Mouse (Mus musculus) cerebellum, postnatal 36 days (tissue): ENCODE measurements around the gene Slc25a21.
"Not testable (repeated sequence)": the region's sequence is repeated elsewhere in the genome, so short reads cannot be mapped to it uniquely, and the experiment has no call there.

Source experiments
- DNase-seq, 2 experiments: peaks; one replicate each; pipeline ENCODE4 v3.0.0; 2021 to 2022; ENCODE audit warnings: mixed read lengths in 2 of 2

Slc25a21 gene

DNA sequence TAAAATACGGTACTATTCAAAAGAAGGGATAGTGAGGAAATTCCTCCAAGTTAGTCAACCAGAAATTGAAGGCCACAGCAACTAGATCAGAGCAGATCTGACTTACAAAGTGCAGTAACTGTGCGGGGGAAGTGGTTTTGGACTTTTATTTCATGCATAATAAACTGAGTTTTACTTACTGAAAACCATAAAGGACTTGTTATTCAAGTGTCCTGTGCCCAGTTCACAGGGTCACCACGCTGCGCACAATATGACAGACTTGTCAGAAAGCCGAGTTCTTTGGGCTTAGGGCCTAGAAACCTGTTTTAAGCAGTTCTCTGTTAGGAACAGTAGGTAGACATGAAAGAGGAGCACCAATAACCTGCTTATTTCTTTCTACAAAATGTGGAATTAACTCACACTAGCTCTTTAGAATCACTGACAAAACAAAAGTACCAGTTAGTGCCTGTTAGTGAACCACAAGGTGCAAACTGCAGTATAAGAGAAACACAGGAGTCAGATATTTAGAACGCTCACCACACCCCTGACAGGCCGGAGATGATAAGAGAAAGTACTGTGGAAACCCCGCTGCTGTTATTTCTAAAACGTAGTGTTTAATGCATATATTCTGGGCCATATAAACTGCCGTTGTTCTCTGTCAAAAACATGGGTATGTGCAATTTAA, at the start of gene Slc25a21:
Gene Slc25a21 (minus strand): TSS at position 110 of the 664 bp plus-strand sequence.
- DNase-seq, result no peak

- no peak for DNase-seq
Observed at GRCm38 (mm10) chr12:57243671-57244495, 46.6 kb upstream of the Slc25a21 start.

GRCm38 (mm10) chr12:57233386-57233785, 36.1 kb upstream of the Slc25a21 start:
- DNase-seq, result no peak

GRCm38 (mm10) chr12:57231085-57231875, 34.0 kb upstream of the Slc25a21 start:
- DNase-seq, result peak; percentile 4 to 7

DNA sequence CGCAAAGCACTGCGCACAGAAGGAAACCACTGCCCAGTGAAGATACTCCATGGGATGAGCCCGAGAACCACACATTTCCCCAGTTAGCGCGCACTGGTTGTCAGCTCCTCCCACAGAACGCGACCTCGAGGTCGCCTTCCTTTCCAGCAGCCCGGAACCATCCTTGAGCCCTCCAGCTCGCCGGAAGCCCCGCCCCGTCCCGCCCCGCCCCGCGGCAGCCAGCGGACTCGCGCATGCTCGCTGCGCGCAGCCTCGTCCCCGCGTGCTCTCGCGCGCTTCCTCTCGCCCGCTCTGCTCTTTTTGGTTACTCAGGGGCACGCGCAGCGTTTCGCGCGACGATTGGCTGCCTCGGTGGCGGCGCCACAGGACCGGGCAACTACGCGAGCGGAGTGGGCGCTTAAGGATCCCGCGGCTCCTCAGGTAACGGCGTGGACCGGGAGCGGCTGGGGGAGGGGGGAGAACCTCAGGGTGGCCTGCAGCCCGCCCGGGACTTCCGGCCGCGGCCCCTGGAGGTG, 33.0 kb upstream of the Slc25a21 start, which contains the start of the genes Prps1l3 and Mipol1:
Gene Prps1l3 (plus strand): TSS at position 221 of the 515 bp plus-strand sequence.
Gene Mipol1 (plus strand): TSS at position 236 of the 515 bp plus-strand sequence.
- DNase-seq, result peak; percentile 80 to 84

DNA sequence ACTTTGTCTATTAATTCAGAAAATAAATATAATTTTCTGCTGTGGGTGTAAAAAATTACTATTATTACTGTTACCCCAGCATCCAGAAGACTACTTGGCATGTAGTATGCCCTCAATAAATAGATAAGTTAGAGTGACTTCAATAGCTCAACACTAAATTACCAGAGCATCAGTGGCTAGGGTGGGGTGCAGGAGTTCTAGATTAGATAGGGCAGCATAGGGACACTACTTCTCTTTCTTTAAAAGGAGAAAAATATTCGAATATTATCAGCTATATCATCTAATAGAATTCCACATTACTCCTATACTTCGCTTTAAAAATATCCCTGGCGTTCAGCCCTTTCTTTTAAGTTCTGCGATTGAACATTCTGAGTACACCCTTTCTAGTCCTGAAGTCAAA, 32.4 kb upstream of the Slc25a21 start:
- DNase-seq, result no peak

GRCm38 (mm10) chr12:57227776-57228175, 30.5 kb upstream of the Slc25a21 start:
- no peak for DNase-seq

DNA sequence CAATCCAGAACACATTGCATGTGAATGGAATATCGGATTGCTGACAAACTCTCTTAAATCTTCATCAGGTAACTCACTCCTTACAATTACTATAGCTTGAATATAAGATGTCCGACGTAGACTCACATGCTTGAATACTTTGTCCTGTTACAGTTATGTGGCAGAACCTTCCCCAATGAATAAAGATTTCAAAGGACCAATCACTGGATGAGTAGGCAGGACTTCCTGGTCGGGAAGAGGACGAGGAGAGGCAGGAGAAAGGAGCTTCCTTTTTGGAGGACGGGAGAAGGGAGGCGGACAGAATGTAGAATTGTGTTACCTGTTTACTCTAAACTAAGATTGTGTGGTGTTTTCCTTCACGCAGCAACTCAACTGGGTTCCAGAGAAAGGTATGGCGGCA, 29.1 kb upstream of the Slc25a21 start:
- DNase-seq, result no peak

GRCm38 (mm10) chr12:57212463-57212862, 15.2 kb upstream of the Slc25a21 start:
- not testable (repeated sequence) for DNase-seq

GRCm38 (mm10) chr12:57211353-57212311, 14.4 kb upstream of the Slc25a21 start:
- DNase-seq, result peak; percentile 40 to 51

- no peak for DNase-seq
Observed at GRCm38 (mm10) chr12:57204276-57204851, 7.1 kb upstream of the Slc25a21 start.

DNA sequence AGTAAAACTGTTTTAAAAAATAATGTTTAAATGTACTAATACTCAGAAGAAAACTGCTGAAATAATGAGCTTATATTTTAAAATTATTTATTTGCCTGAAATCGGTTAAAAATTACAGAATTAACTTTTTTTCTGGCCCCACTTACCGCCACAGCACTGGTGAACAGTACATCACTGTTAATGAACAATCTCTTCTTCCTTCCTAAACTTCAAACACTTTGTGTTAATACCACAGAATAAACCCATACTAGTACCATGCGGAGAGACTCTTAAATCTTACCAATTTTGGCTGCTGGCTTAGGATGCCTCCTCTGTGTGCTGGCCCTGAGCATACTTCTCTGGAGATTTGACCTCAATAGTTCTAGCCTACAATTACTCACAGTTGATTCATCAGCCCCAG, 4.6 kb upstream of the Slc25a21 start:
- DNase-seq, result no peak

GRCm38 (mm10) chr12:57199427-57199826, 2.2 kb upstream of the Slc25a21 start:
- no peak for DNase-seq

DNA sequence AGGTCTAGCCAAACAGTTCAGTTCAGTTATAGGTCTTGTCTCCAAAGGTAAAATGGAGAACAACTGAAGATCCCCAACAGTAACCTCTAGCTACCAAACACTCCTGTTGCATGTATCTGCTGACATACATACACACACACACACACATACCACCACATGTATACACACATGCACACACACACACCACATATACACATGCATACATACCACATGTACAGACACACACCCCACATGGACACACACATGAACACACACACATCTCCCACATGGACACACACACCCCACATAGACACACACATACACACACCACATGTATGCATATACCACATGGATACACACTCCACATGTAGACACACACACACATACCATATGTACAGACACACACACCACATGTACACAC, 997 bp upstream of the Slc25a21 start:
- no peak for DNase-seq

- DNase-seq, result peak; percentile 5 to 9
Observed at GRCm38 (mm10) chr12:57196608-57197362, 487 bp downstream of the Slc25a21 start.

DNA sequence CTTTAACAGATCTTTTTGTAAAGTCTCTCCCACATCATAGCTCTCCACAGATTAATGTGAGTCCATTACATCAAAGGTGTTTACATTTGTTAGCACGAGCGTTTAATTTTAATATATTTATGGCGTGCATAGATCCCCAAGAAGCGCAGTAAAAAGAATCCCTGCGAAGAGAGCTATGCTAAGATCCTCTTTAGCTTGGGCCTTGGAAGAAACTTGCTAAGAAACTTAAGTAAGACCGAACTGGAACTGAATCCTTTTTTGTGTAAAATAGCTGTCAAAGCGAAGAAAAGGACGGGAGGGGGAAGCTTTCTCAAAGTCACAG, 1.0 kb downstream of the Slc25a21 start:
- no peak for DNase-seq

DNA sequence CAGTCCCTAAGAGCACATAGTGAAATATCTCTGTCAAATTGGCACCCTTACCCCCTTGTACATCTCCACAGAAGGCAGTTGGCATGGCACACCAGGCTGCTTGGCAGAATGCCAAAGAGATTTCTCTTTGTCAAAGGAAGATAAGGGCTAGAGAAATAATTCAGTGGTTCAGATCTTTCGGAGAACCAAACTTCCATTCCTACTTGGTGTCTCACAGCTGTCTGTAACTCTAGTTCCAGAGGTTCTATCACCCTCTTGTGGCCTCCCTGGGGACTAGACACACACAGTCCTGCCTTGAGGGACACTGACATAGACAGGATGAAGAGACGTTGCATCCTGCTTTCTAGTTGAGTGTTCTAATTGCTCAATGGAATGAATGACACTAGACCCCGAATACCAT, 2.7 kb downstream of the Slc25a21 start:
- DNase-seq, result peak; percentile 18 to 30

- no peak for DNase-seq
Observed at GRCm38 (mm10) chr12:57187032-57187431, 10.2 kb downstream of the Slc25a21 start.

- DNase-seq, result no peak
Observed at GRCm38 (mm10) chr12:57186126-57186525, 11.1 kb downstream of the Slc25a21 start.

DNA sequence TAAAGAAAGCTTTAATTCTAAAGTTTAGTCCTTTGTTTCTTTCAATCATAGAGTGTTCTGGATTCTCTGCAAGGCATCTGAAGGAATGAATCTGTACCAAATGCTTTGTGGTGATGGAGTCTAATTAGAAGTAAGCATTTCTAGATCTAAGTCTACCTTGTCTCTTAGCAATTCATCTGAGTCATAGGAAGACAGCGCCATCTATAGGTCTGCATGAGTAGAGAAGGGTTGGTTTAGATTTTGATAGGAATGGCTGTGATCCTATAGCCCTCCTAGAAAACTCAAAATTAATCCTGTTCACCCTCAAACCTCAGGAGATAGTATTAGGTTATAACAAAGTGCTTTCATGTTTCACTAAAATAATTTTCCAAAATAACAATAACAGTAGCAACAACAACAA, 11.8 kb downstream of the Slc25a21 start:
- DNase-seq, result no peak
